Mouse (Mus musculus) intestine, embryonic 16.5 days (tissue): ENCODE results near the gene Impg1. TPM values are rescaled to one million over a fixed set of nuclear protein-coding genes. Genes with fewer than 3 reads are reported as not detected.

ENCODE experiments used
- ATAC-seq: fragments of 200-750 bp; cut with Nextera tagmentation; 2 replicates; pipeline ENCODE4 v1.8.0; 2017; ENCODE audit warnings: moderate TSS enrichment, moderate library complexity
- H3K27ac ChIP-seq: fragments of 300-500 bp; sonication (generic); 2 replicates; pipeline ENCODE4 v1.5.1; 2014; ENCODE audit warnings: mild to moderate bottlenecking, low read length
- H3K27me3 ChIP-seq: fragments of 300-500 bp; sonication (generic); replicated peaks from 2 replicates; pipeline ENCODE4 v1.6.1; 2014; ENCODE audit warnings: low read length, control low read depth, mixed read lengths; ENCODE audit not compliant: control insufficient read depth, insufficient read depth
- H3K36me3 ChIP-seq: fragments of 300-500 bp; sonication (generic); 2 replicates; pipeline ENCODE4 v1.6.1; 2014; ENCODE audit warnings: low read length, control low read depth; ENCODE audit not compliant: control insufficient read depth, insufficient read depth
- H3K4me1 ChIP-seq: fragments of 300-500 bp; sonication (generic); 2 replicates; pipeline ENCODE4 v1.6.1; 2014; ENCODE audit warnings: low read length, control low read depth, mixed read lengths; ENCODE audit not compliant: control insufficient read depth, insufficient read depth
- H3K4me2 ChIP-seq: fragments of 300-500 bp; sonication (generic); 2 replicates; pipeline ENCODE4 v1.6.1; 2014; ENCODE audit warnings: low read depth, low read length, control low read depth
- H3K4me3 ChIP-seq: fragments of 300-500 bp; sonication (generic); 2 replicates; pipeline ENCODE4 v1.5.1; 2014; ENCODE audit warnings: mild to moderate bottlenecking, low read length
- H3K9ac ChIP-seq: fragments of 300-500 bp; sonication (generic); 2 replicates; pipeline ENCODE4 v1.6.1; 2014; ENCODE audit warnings: low read depth, low read length
- H3K9me3 ChIP-seq: fragments of 300-500 bp; sonication (generic); 2 replicates; pipeline ENCODE4 v1.6.1; 2016; ENCODE audit warnings: low read length, control low read depth; ENCODE audit not compliant: control insufficient read depth
- WGBS: fragments of 180-500 bp; shearing (Covaris S2); extraction: QIAGEN DNeasy Blood & Tissue Kit; methylation state at CpG from one replicate; pipeline ENCODE4 v1.1.7; 2014; 5-methylcytosine and 5-hydroxymethylcytosine counted together
- polyA plus RNA-seq: library from polyadenylated mRNA; unstranded; fragments of >200 nt; fragmentation: Nextera tagmentation; extraction: Ambion mirVana; gene quantifications from 2 replicates; pipeline ENCODE4 v1.2.1, GENCODE M21; 2015

Impg1 gene
- polyA plus RNA-seq, 1 experiment from 2014 or later: 0.06 TPM

GRCm38 (mm10) chr9:80351678-80352331 lies 113.5 kb downstream of the Impg1 start:
- Histone ChIP-seq H3K4me1 (no peaks in the 10 kb centered on the region), H3K4me2 (peak overlapping the region; percentile 5; the same call in 1 of the 2 replicates), H3K4me3 (no peak overlapping the region), H3K9ac (no peak overlapping the region), H3K36me3 (no peaks in the 10 kb centered on the region), H3K27me3 (no peaks in the 10 kb centered on the region), H3K9me3 (no peaks in the 10 kb centered on the region), H3K27ac (no peak overlapping the region)
- no peak for ATAC-seq
- 43% methylated on average over 20 of the region's 20 CpGs for whole genome bisulfite sequencing

GRCm38 (mm10) chr9:80351295-80351677 lies 114.0 kb downstream of the Impg1 start:
- H3K27ac ChIP-seq: no peak overlapping the region
- no peak for ATAC-seq
- 0 out of 2 replicates have a peak overlapping the region, but pooled peaks have one; percentile 5 for H3K4me2 ChIP-seq
- no peaks in the 10 kb centered on the region for H3K4me1 ChIP-seq
- H3K9ac ChIP-seq: no peak overlapping the region
- no peaks in the 10 kb centered on the region for H3K27me3 ChIP-seq
- H3K36me3 ChIP-seq: no peaks in the 10 kb centered on the region
- no peaks in the 10 kb centered on the region for H3K9me3 ChIP-seq
- 61% methylated on average over 7 of the region's 7 CpGs for WGBS
- H3K4me3 ChIP-seq: no peak overlapping the region

- Histone ChIP-seq H3K27me3 (no peaks in the 10 kb centered on the region), H3K9ac (no peak overlapping the region), H3K4me2 (no peak overlapping the region), H3K9me3 (no peaks in the 10 kb centered on the region), H3K4me3 (no peak overlapping the region), H3K4me1 (no peaks in the 10 kb centered on the region), H3K27ac (no peak overlapping the region), H3K36me3 (no peaks in the 10 kb centered on the region)
- no peak for ATAC-seq
- WGBS: 87% methylated on average over 6 of the region's 6 CpGs
Observed at GRCm38 (mm10) chr9:80344451-80345000, 120.8 kb downstream of the Impg1 start.

GRCm38 (mm10) chr9:80342520-80342919 lies 122.8 kb downstream of the Impg1 start:
- Histone ChIP-seq H3K27me3 (no peaks in the 10 kb centered on the region), H3K36me3 (no peaks in the 10 kb centered on the region), H3K9ac (no peak overlapping the region), H3K27ac (no peak overlapping the region), H3K9me3 (no peaks in the 10 kb centered on the region), H3K4me2 (no peak overlapping the region), H3K4me1 (no peaks in the 10 kb centered on the region), H3K4me3 (no peak overlapping the region)
- no peak for ATAC-seq
- 88% methylated on average over 6 of the region's 6 CpGs for WGBS

- Histone ChIP-seq H3K4me2 (no peak overlapping the region), H3K27ac (no peak overlapping the region), H3K4me1 (no peaks in the 10 kb centered on the region), H3K9ac (no peak overlapping the region), H3K9me3 (no peaks in the 10 kb centered on the region), H3K4me3 (no peak overlapping the region), H3K36me3 (no peaks in the 10 kb centered on the region), H3K27me3 (no peaks in the 10 kb centered on the region)
- 95% methylated on average over 16 of the region's 16 CpGs for WGBS
- no peak for ATAC-seq
Observed at GRCm38 (mm10) chr9:80341756-80342155, 123.5 kb downstream of the Impg1 start.

GRCm38 (mm10) chr9:80340927-80341326 lies 124.4 kb downstream of the Impg1 start:
- H3K27me3 ChIP-seq: no peaks in the 10 kb centered on the region
- H3K9me3 ChIP-seq: no peaks in the 10 kb centered on the region
- 78% methylated on average over 1 of the region's 1 CpGs for WGBS

GRCm38 (mm10) chr9:80338026-80338425 lies 127.3 kb downstream of the Impg1 start:
- no peaks in the 10 kb centered on the region for H3K36me3 ChIP-seq
- H3K27me3 ChIP-seq: no peaks in the 10 kb centered on the region
- H3K4me1 ChIP-seq: no peaks in the 10 kb centered on the region
- WGBS: 92% methylated on average over 6 of the region's 6 CpGs
- H3K4me3 ChIP-seq: no peak overlapping the region
- ATAC-seq: no peak
- H3K4me2 ChIP-seq: no peak overlapping the region
- H3K9ac ChIP-seq: no peak overlapping the region
- no peaks in the 10 kb centered on the region for H3K9me3 ChIP-seq
- no peak overlapping the region for H3K27ac ChIP-seq

More at GRCm38 (mm10) chr9:80340927-80341326, 124.4 kb downstream of the Impg1 start:
- ATAC-seq: no peak
- H3K4me3 ChIP-seq: no peak overlapping the region
- no peaks in the 10 kb centered on the region for H3K36me3 ChIP-seq
- H3K4me2 ChIP-seq: no peak overlapping the region
- H3K4me1 ChIP-seq: no peaks in the 10 kb centered on the region
- no peak overlapping the region for H3K27ac ChIP-seq
- no peak overlapping the region for H3K9ac ChIP-seq

- Histone ChIP-seq H3K9me3 (no peaks in the 10 kb centered on the region), H3K36me3 (no peaks in the 10 kb centered on the region), H3K4me2 (peak overlapping the region; percentile 7; the same call in 1 of the 2 replicates), H3K27ac (no peak overlapping the region), H3K9ac (no peak overlapping the region), H3K4me1 (no peaks in the 10 kb centered on the region; the same call in 1 of the 2 replicates), H3K4me3 (no peak overlapping the region), H3K27me3 (no peaks in the 10 kb centered on the region)
- 48% methylated on average over 13 of the region's 13 CpGs for WGBS
- peak; percentile 88 for ATAC-seq
Observed at GRCm38 (mm10) chr9:80335660-80336357, 129.5 kb downstream of the Impg1 start.

- no peak overlapping the region for H3K4me3 ChIP-seq
- ATAC-seq: no peak
- no peak overlapping the region for H3K27ac ChIP-seq
- H3K36me3 ChIP-seq: no peaks in the 10 kb centered on the region
- no peak overlapping the region for H3K4me2 ChIP-seq
- 57% methylated on average over 14 of the region's 14 CpGs for WGBS
- no peaks in the 10 kb centered on the region for H3K27me3 ChIP-seq
- no peak overlapping the region for H3K9ac ChIP-seq
- H3K9me3 ChIP-seq: no peaks in the 10 kb centered on the region
- H3K4me1 ChIP-seq: no peaks in the 10 kb centered on the region; the same call in 1 of the 2 replicates
Observed at GRCm38 (mm10) chr9:80333998-80334605, 131.2 kb downstream of the Impg1 start.
